Mouse (Mus musculus) limb, embryonic 10.5 days (tissue): ENCODE measurements at regions not wholly inside any gene's neighbourhood (a gene's known extent, or its start where the extent isn't known, plus 50 kb on each side); places are given as distances from the start of the nearest gene placed in this dataset.

Source experiments
- DNase-seq: peaks from one replicate; pipeline ENCODE4 v3.0.0-alpha.2; 2017; ENCODE audit warnings: low spot score
- H3K27ac ChIP-seq: fragments of 300-500 bp; sonication (generic); 2 replicates; pipeline ENCODE4 v1.5.1; 2016; ENCODE audit warnings: mild to moderate bottlenecking
- H3K27me3 ChIP-seq: fragments of 300-500 bp; sonication (generic); 2 replicates; pipeline ENCODE4 v1.6.1; 2016; ENCODE audit warnings: low read depth, mild to moderate bottlenecking; ENCODE audit not compliant: poor library complexity, severe bottlenecking
- H3K36me3 ChIP-seq: fragments of 300-500 bp; sonication (generic); 2 replicates; pipeline ENCODE4 v1.6.1; 2016; ENCODE audit warnings: mild to moderate bottlenecking, moderate library complexity
- H3K4me1 ChIP-seq: fragments of 300-500 bp; sonication (generic); 2 replicates; pipeline ENCODE4 v1.6.1; 2016
- H3K4me3 ChIP-seq: fragments of 300-500 bp; sonication (generic); 2 replicates; pipeline ENCODE4 v1.5.1; 2016; ENCODE audit warnings: mild to moderate bottlenecking, moderate library complexity
- H3K9me3 ChIP-seq: fragments of 300-500 bp; sonication (generic); replicated peaks from 2 replicates; pipeline ENCODE4 v1.6.1; 2016; ENCODE audit warnings: mild to moderate bottlenecking
- WGBS: fragments of 180-500 bp; shearing (Covaris S2); methylation state at CpG from one replicate; pipeline ENCODE4 v1.1.7; 2016; 5-methylcytosine and 5-hydroxymethylcytosine counted together

GRCm38 (mm10) chr16:76158585-76158984 lies 136.5 kb upstream of the Samsn1 start:
- Histone ChIP-seq H3K27me3 (no peaks in the 10 kb centered on the region), H3K9me3 (no peaks in the 10 kb centered on the region), H3K36me3 (no peaks in the 10 kb centered on the region), H3K4me1 (no peaks in the 10 kb centered on the region), H3K4me3 (no peak overlapping the region), H3K27ac (no peak overlapping the region)
- no peak for DNase-seq
- WGBS, result 97% methylated on average over 7 of the region's 7 CpGs

DNA sequence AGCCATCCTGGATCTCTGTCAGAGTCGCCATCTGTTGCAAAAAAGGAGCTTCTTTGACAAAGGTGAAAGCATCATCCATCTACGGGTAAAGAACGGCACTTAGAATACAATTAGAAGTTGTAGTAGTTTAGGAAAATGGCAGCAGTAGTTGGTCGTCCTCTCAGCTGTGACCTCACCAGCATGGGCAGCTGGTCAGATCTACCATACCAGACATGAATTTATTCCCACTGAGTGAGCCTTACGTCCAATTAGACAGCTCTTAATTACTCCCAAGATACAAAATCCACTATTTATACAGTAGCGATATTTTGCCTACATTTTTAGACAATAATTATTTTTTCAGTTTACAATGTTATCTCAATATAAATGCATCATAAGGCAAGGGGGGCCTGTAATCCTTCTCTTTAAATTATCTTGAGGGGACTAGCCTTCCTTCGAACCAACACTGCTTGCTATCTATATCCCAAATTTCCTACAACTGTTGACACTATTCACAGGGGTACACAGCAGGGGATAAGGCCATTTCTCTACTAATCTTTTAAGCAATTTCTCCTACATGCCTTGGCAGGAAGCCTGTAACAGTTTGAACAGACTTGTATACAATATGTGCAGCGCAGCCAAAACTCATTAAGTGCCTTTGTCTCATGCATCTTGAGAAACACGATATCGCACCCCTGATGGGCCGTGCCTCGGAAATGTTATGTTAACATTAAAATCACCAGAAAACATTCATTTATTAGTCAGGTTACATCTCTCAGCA lies 131.9 kb upstream of the Samsn1 start:
- H3K27ac ChIP-seq, result no peak overlapping the region
- H3K9me3 ChIP-seq, result no peaks in the 10 kb centered on the region
- WGBS, result 91% methylated on average over 12 of the region's 12 CpGs
- H3K4me1 ChIP-seq, result no peaks in the 10 kb centered on the region
- no peak for DNase-seq
- no peaks in the 10 kb centered on the region for H3K36me3 ChIP-seq
- no peaks in the 10 kb centered on the region for H3K27me3 ChIP-seq
- H3K4me3 ChIP-seq, result no peak overlapping the region

DNA sequence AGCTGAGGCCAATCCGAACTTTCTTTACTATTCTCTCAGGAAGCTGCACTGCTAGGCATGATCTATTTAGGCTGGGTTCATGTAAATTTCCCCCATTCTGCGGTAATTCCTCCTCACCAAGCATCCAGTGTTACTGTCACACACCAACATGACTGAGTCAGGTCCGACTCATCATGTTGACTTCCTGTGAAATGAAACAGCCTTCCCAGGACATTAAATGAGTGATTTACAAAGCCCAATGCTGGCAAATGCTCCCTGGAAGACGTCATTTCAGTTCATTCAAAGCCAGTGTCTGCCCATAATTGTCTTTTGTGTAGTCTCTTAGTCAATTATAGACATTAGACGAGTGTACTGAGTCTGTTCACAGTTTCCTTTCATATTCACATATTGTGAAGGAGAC lies 127.5 kb upstream of the Samsn1 start:
- Histone ChIP-seq H3K27me3 (no peaks in the 10 kb centered on the region), H3K36me3 (no peaks in the 10 kb centered on the region), H3K4me1 (no peaks in the 10 kb centered on the region), H3K9me3 (no peaks in the 10 kb centered on the region), H3K27ac (no peak overlapping the region), H3K4me3 (no peak overlapping the region)
- 81% methylated on average over 5 of the region's 5 CpGs for WGBS
- no peak for DNase-seq

DNA sequence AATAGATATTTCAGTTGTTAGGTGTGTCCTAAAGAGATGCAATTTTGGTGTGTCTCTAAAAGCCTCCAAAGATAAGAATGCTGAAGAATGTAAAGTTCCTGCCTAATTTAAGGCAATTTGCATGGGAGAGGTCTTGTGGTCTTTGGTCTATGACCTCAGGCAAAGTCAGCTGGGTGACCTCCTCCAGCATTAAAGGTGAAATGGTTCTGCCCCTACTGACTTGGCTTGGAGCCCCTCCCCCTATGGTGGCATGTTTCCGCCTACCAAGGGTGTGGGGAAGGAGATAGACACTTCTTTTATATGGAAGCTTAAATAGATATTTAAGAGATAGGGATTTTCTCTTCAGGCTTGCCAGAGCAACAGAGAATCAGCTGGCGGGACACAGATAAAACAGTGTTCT lies 111.8 kb upstream of the Samsn1 start:
- H3K27ac ChIP-seq, result no peak overlapping the region
- H3K27me3 ChIP-seq, result no peaks in the 10 kb centered on the region
- WGBS, result 90% methylated on average over 2 of the region's 2 CpGs
- DNase-seq, result no peak
- no peaks in the 10 kb centered on the region for H3K9me3 ChIP-seq
- no peaks in the 10 kb centered on the region for H3K36me3 ChIP-seq
- no peak overlapping the region for H3K4me3 ChIP-seq
- no peaks in the 10 kb centered on the region for H3K4me1 ChIP-seq

GRCm38 (mm10) chr16:76130486-76130885 lies 108.4 kb upstream of the Samsn1 start:
- whole genome bisulfite sequencing, result 90% methylated on average over 9 of the region's 9 CpGs
- Histone ChIP-seq H3K4me1 (no peaks in the 10 kb centered on the region), H3K4me3 (no peak overlapping the region), H3K27me3 (no peaks in the 10 kb centered on the region), H3K36me3 (no peaks in the 10 kb centered on the region), H3K9me3 (no peaks in the 10 kb centered on the region), H3K27ac (no peak overlapping the region)
- DNase-seq, result no peak

GRCm38 (mm10) chr16:76129982-76130381 lies 107.9 kb upstream of the Samsn1 start:
- no peak overlapping the region for H3K27ac ChIP-seq
- no peaks in the 10 kb centered on the region for H3K36me3 ChIP-seq
- peak; percentile 46 for DNase-seq
- no peaks in the 10 kb centered on the region for H3K27me3 ChIP-seq
- H3K9me3 ChIP-seq, result no peaks in the 10 kb centered on the region
- 93% methylated on average over 2 of the region's 2 CpGs for WGBS
- no peaks in the 10 kb centered on the region for H3K4me1 ChIP-seq
- H3K4me3 ChIP-seq, result no peak overlapping the region

DNA sequence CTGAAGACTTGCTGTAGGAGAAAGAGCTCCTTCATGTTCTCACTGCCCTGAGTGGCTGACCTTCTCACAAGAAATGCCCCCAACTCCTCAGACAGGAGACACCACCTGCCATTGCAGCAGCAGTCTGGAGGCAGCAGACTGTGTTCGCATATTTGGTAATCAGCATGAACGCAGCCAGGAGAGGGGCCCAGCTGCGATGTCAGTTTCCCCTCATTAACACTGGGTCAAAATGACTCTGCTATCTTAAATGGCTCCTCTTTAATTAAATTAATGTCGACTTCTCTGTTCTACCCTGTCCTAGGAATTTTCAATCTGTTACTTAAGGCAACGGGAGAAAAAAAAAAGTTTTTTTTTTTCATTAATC lies 100.9 kb upstream of the Samsn1 start:
- Histone ChIP-seq H3K27me3 (no peaks in the 10 kb centered on the region), H3K9me3 (no peaks in the 10 kb centered on the region), H3K27ac (no peak overlapping the region), H3K4me3 (no peak overlapping the region), H3K36me3 (no peaks in the 10 kb centered on the region), H3K4me1 (peaks cover 6% of the 10 kb centered on the region; the same call in 1 of the 2 replicates)
- 66% methylated on average over 5 of the region's 5 CpGs for WGBS
- no peak for DNase-seq

GRCm38 (mm10) chr16:76122172-76123020 lies 100.3 kb upstream of the Samsn1 start:
- 81% methylated on average over 9 of the region's 9 CpGs for WGBS
- no peaks in the 10 kb centered on the region for H3K9me3 ChIP-seq
- H3K27ac ChIP-seq, result no peak overlapping the region
- no peak for DNase-seq
- no peak overlapping the region for H3K4me3 ChIP-seq
- no peaks in the 10 kb centered on the region for H3K27me3 ChIP-seq
- peaks cover 6% of the 10 kb centered on the region; the same call in 1 of the 2 replicates for H3K4me1 ChIP-seq
- no peaks in the 10 kb centered on the region for H3K36me3 ChIP-seq

DNA sequence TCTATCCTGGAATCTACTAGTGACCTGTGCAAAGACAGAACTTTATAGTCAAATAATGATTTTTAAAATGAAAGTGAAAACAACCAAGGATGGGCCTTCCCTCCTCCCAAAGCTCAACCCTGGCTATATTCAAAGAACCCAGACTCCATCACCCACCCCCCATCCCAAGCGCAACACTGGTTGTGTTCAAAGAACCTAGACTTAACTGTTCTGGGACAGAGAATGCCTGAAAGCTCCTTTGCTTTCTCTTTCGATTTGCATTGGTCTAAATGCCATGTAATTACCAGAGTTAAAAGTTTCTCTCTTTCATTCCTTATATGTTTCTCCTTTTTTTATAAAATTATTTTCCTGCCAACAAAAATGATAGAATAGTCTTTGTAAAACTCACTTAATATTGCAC lies 98.6 kb upstream of the Samsn1 start:
- Histone ChIP-seq H3K36me3 (no peaks in the 10 kb centered on the region), H3K4me3 (no peak overlapping the region), H3K27ac (no peak overlapping the region), H3K4me1 (peaks cover 6% of the 10 kb centered on the region; the same call in 1 of the 2 replicates), H3K9me3 (no peaks in the 10 kb centered on the region), H3K27me3 (no peaks in the 10 kb centered on the region)
- 96% methylated on average over 2 of the region's 2 CpGs for WGBS
- DNase-seq, result no peak

DNA sequence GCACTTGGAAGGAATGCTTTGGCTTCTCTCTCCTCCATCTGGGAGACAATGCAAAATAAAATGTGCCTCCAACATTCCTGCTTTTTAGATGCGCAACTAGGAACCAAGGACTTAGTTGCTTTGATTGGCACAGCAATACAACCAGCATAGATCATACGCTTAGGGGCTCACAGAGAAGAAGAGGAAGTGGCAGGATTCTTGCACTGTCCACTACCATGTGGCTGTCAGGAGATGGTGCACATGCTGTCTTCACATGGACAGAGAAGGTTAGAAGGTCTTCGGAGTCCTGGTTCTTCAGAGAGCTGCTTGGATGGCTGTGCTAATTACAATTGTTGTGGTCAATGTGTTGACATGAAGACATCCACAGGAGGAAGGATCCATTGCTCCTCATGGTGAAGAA lies 88.3 kb upstream of the Samsn1 start:
- no peak for DNase-seq
- Histone ChIP-seq H3K27me3 (no peaks in the 10 kb centered on the region), H3K9me3 (no peaks in the 10 kb centered on the region), H3K4me3 (no peak overlapping the region), H3K36me3 (no peaks in the 10 kb centered on the region), H3K27ac (no peak overlapping the region), H3K4me1 (peaks cover 7% of the 10 kb centered on the region)
- 94% methylated on average over 3 of the region's 3 CpGs for WGBS

DNA sequence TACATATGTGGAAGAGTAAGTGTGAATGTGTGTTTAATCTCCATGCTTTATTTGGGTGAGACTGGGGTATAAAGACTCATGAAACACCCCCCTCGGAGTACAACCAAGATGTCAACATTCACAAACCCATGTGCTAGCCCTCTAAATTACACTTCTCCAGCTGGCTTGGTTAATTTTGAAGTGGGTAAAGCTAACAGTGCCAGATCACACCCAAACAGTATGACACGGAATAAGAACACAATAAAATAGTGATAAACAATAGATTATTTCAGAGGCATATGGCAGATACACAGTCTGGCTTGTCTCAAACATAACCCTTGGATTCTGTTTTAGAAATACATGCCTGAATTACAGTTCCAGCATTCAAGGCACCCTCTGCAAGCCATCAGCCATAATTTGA lies 86.4 kb upstream of the Samsn1 start:
- Histone ChIP-seq H3K36me3 (no peaks in the 10 kb centered on the region), H3K9me3 (no peaks in the 10 kb centered on the region), H3K4me1 (peaks cover 7% of the 10 kb centered on the region), H3K27ac (no peak overlapping the region), H3K27me3 (no peaks in the 10 kb centered on the region), H3K4me3 (no peak overlapping the region)
- DNase-seq, result no peak
- 94% methylated on average over 2 of the region's 2 CpGs for WGBS

DNA sequence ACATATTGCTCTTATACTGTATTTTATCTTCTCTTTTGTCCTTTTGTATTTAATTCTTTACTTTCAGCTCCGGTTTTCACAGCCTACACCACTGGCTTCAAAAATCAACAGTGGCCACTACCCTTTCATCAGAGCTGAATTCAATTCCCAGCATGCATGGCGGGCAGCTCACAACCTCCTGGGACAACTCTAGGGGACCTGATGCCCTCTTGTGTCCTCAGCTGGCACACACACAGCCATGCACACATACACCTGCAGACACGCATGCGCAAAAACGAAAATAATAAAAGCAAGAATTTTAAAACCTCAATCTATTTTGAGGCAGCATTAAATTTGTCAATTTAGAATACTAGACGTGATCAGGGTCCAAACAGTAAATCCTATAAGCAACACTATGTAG lies 82.6 kb upstream of the Samsn1 start:
- no peaks in the 10 kb centered on the region for H3K27me3 ChIP-seq
- H3K4me1 ChIP-seq, result no peaks in the 10 kb centered on the region
- DNase-seq, result no peak
- H3K36me3 ChIP-seq, result no peaks in the 10 kb centered on the region
- H3K4me3 ChIP-seq, result no peak overlapping the region
- no peak overlapping the region for H3K27ac ChIP-seq
- H3K9me3 ChIP-seq, result no peaks in the 10 kb centered on the region
- WGBS, result 95% methylated on average over 6 of the region's 6 CpGs

DNA sequence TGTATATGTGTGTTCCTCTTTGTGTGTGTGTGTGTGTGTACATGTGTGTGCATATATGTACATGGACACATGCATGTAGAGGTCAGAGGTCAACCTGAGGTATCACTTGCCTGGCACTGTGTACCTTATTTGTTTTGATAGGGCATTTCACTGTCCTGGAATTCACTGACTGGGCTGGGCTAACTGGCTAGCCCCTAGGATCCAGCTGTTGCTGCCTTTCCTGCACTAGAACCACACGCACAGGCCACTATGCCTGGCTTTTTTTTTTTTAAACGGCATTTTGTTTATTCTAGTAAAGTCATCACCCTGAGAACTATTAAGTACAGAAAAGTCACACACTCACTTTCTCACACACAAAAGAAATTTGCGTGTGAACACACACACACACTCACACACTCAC lies 79.7 kb upstream of the Samsn1 start:
- Histone ChIP-seq H3K27me3 (no peaks in the 10 kb centered on the region), H3K4me1 (no peaks in the 10 kb centered on the region), H3K9me3 (no peaks in the 10 kb centered on the region), H3K27ac (no peak overlapping the region), H3K36me3 (no peaks in the 10 kb centered on the region), H3K4me3 (no peak overlapping the region)
- DNase-seq, result no peak
- WGBS, result 75% methylated on average over 3 of the region's 3 CpGs
